Mouse (Mus musculus): ENCODE data around the gene Bak1. TPM values are rescaled to one million over a fixed set of nuclear protein-coding genes. Genes with fewer than 3 reads are reported as not detected.

Bak1 gene
- total RNA-seq, 2 experiments from 2014 or later: 17.0 to 17.8 TPM

GRCm38 (mm10) chr17:27051514-27051913, 22.7 kb upstream of the Bak1 start:
- no peak for DNase-seq (ENCODE audit: low spot score in 2 of 2)
- intact Hi-C loops (cut with DNase I): no loop called here

GRCm38 (mm10) chr17:27050853-27051252, 22.0 kb upstream of the Bak1 start:
- DNase-seq (ENCODE audit: low spot score in 2 of 2): no peak
- intact Hi-C loops (cut with DNase I): no loop called here

GRCm38 (mm10) chr17:27048445-27049239, 19.8 kb upstream of the Bak1 start:
- no peak for DNase-seq (ENCODE audit: low spot score in 2 of 2)
- intact Hi-C loops (cut with DNase I): no loop called here

GRCm38 (mm10) chr17:27047762-27048444, 19.1 kb upstream of the Bak1 start:
- DNase-seq (ENCODE audit: low spot score in 2 of 2): no peak
- intact Hi-C loops (cut with DNase I): no loop called here

DNA sequence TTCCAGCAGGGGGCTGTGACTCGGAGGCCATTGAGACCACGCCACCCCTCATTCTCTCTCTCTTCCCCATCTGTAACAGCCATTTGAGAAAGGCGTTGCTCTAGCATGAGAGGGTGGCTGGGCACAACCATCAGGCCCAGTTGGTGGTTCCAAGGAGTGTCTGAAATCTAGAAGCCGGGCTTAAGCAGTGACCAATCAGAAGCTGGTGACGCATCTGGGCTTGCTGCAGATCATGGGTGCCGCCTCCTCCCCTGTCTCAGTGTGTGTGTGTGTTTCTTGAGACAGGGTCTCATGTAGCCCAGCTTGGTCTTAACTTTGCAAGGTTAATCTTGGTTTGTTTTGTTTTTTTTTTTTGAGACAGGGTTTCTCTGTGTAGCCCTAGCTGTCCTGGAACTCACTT, 16.4 kb upstream of the Bak1 start:
- intact Hi-C loops (cut with DNase I): no loop called here

DNA sequence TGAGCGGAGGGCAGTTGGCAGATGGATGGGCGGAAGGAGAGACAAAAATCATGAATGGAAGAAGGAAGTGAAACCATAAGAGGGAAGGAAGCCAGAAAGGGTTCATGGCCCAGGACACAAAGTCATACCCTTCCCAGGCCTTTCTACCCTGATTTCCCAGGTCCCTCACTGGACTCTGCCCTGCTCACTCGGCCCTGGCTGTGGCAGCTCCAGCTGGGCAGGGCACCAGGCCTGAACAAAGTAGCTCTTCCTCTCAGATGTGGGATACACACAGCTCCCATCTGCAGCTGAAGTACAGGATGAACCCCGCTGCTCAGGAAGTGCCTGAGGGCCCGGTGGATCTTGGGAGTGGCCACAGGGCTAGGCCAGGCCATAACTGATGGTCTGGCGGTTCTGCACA, 14.0 kb upstream of the Bak1 start:
- DNase-seq (ENCODE audit: low spot score in 2 of 2): no peak
- intact Hi-C loops (cut with DNase I): loop anchor here (2.0 kb wide), 1 partner anchor 42 kb away; no protein-coding TSS in a partner anchor

More for the DNA sequence above, 16.4 kb upstream of the Bak1 start:
- DNase-seq (ENCODE audit: low spot score in 2 of 2): no peak

- intact Hi-C loops (cut with DNase I): loop anchor here (2.0 kb wide), 1 partner anchor 43 kb away; no protein-coding TSS in a partner anchor
- no peak for DNase-seq (ENCODE audit: low spot score in 2 of 2)
These were observed 12.9 kb upstream of the Bak1 start for GRCm38 (mm10) chr17:27041787-27042055.

DNA sequence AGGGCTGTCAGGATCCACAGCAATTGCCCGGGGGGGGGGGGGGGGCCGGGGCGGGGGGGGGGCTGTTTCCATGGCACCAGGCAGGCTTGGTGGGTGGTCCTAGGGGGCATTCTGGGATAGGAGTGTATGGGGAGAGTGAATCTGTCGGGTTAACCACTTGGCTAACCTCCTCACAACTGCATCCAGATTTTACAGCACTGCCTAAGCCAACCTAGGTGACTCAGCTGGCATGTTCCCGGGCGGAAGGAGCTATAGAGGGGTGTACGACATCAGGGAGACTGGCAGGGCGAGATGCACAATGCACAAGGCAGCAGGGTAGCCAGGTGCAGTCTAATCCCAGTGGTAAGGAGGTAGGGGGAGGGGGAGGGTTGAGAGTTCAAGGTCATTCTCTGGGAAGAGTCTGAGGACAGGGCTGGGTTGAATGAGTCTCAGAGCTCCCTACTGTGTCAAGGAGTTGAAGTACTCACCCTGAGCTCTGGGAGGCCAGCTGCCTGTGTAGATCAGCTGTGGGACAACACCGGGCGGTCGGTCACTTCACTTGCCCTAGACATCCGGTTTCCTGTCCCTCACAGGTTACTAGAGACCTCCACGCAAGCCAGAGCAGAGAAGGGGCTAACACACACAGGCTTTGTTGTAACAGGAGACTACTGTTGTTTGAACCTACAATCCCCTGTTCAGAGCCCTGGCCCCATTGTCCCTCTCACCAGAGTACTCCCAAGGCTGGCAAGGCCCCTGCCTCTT, 12.4 kb upstream of the Bak1 start:
- intact Hi-C loops (cut with DNase I): no loop called here
- DNase-seq (ENCODE audit: low spot score in 2 of 2): no peak

GRCm38 (mm10) chr17:27040304-27041045, 11.7 kb upstream of the Bak1 start:
- intact Hi-C loops (cut with DNase I): no loop called here
- no peak for DNase-seq (ENCODE audit: low spot score in 2 of 2)

DNA sequence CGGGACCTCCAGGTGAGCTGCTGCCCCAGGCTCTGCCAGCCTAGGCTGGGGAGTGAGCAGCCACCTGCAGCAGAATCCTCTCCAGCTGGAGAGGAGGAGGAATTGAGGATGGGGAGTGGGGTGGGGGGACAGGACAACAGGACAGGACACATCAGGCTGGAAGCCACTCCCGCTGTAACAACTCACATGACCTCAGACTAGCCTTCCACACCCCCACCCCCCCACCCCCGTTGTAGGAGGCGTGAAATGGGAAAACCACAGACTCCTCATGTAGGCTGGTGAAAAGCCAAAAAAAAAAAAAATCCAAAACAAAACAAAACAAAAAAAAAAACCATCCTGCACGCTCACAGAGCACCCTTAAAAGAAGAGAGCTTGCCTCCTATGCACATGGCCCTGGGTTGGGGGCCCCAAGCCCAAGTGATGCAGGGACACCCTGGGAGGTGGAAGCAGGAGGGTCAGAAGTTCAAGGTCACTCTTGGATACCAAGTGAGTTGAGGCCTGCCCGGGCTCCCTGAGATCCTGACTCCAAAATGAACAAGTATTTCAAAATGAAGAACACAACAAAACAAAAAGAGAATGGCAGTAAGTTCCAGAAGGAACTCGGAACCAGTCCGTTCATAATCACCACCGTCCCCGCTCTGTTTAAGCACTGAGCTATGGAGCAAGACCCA, 10.8 kb upstream of the Bak1 start:
- DNase-seq (ENCODE audit: low spot score in 2 of 2): no peak
- intact Hi-C loops (cut with DNase I): no loop called here

DNA sequence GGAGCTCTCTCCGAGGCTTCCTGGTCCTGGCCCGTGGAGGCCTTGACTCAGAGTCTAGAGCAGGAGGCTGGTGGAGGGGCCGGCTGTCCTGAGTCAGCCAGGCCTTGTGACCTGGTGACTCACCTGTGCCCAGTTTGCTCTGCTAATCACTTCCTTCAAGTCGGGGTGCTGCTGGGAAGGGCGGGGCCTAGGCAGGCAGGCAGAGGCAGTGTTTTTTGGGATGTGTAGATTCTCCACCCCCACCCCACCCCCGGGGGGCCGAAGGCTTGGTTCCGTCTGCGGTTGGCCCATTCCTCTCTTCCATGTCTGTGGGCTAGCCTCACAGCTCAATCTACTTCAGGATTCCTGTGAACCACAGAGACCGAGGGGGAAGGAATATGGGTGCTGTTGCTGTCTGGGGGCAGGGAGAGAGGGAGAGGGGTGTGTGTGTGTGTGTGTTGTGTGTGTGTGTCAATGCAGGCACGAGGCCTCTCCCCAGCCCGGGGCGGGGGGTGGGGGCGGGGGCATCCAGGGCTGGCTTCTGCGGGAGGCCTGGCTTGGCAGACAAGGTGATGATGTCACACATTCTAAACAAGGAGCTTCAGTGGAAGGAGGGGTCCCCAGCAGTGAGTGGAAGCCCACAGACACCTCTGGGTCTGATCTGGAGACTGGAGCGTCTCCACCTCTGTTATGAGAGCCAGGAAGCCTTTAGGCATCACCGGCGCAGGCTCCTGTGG, 9.7 kb upstream of the Bak1 start:
- intact Hi-C loops (cut with DNase I): no loop called here
- DNase-seq (ENCODE audit: low spot score in 2 of 2): no peak

GRCm38 (mm10) chr17:27036465-27036864, 7.7 kb upstream of the Bak1 start:
- intact Hi-C loops (cut with DNase I): no loop called here
- DNase-seq (ENCODE audit: low spot score in 2 of 2): no peak

- intact Hi-C loops (cut with DNase I): loop anchor here (2.0 kb wide), 2 partner anchors 92 to 488 kb away; partner anchors contain the start of gene Grm4
These were observed 4.1 kb upstream of the Bak1 start for GRCm38 (mm10) chr17:27032869-27033268.

DNA sequence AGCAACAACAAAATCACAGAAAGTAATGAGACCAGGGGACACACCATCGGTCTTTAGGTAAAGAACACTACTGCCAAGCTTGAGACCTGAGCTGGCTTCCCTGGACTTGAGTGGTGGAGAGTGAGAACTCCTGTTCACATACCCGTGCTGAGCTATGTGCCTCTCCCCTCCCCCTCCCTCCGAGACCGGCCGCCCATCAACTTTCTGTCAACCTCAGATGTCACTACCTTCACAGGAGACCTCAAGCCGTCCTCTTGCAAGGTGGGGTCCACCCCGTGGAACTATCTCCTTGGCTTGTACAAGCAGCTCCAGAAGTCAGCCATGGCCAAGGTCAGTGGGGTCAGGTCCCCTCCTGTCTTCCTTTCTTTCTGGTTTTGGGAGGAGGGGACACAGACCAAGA, 3.5 kb upstream of the Bak1 start:
- intact Hi-C loops (cut with DNase I): loop anchor here (2.0 kb wide), 2 partner anchors 92 to 488 kb away; partner anchors contain the start of gene Grm4
- no peak for DNase-seq (ENCODE audit: low spot score in 2 of 2)

More at GRCm38 (mm10) chr17:27032869-27033268, 4.1 kb upstream of the Bak1 start:
- peak; percentile 59 to 68 for DNase-seq (ENCODE audit: low spot score in 2 of 2)

DNA sequence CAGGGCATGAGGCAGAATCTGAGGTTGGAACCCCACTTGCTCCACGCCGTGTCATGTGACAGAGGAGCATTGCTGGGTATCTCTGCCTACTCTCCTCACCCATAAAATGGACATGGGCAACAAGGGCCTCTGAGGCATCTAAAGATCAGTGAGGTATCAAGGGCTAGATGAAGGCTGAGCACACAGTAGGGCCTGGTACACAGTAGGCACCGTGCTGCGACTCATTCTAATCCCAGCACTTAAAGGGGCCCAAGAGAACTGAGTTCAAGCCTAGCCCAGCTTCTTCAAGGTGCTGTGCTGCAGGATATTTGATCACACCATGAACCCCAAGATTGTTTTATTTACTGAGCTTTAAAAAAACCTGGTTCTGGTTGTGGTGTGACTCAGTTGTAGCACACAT, 2.1 kb upstream of the Bak1 start:
- DNase-seq (ENCODE audit: low spot score in 2 of 2): no peak
- intact Hi-C loops (cut with DNase I): no loop called here

- intact Hi-C loops (cut with DNase I): no loop called here
- DNase-seq (ENCODE audit: low spot score in 2 of 2): no peak
These were observed 622 bp upstream of the Bak1 start for GRCm38 (mm10) chr17:27029431-27029830.

GRCm38 (mm10) chr17:27028284-27028795, 469 bp downstream of the Bak1 start:
- peak; percentile 87 to 93 for DNase-seq (ENCODE audit: low spot score in 2 of 2)
- intact Hi-C loops (cut with DNase I): loop anchor here (1.0 kb wide), 1 partner anchor 96 kb away; no protein-coding TSS in a partner anchor
